Mouse (Mus musculus): Measurements from ENCODE around the gene Ablim2. TPM values are rescaled to one million over a fixed set of nuclear protein-coding genes. Genes with fewer than 3 reads are reported as not detected.

Ablim2 gene
- total RNA-seq, 2 experiments from 2014 or later = not detected

GRCm38 (mm10) chr5:35898994-35899393, 141.3 kb downstream of the Ablim2 start:
- no peak for ATAC-seq (replicated peaks; ENCODE audit: low FRiP score, poor library complexity, severe bottlenecking)

- ATAC-seq (replicated peaks; ENCODE audit: low FRiP score, poor library complexity, severe bottlenecking) = no peak
Measured at GRCm38 (mm10) chr5:35900401-35901225, 142.9 kb downstream of the Ablim2 start.

DNA sequence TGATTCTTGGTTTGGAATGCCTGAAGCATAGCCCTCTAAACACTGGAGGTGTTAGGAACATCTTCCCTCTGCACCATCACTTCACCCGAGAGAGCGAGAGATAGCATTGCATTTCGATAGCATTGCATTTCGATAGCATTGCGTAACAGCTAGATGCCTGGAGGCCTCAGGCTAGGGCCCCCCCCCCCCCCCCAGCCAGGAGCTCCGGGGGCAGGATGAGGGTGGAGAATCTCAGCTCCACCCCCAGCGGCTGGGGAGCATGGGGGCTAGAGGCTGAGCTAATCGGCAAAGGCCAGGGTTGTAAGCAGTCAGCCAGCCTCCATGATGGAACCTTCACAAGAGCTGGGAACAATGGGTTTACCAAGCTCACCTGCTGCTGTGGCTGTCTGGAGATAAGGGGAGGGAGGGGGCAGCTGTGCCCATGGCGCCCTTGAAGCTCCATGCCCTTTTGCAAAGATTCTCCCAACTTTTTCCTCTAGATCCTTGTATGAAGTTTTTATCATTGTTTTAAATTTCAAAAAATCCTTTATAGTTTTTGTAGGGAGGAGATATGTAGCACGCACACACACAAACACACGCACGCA, 143.6 kb downstream of the Ablim2 start:
- no peak for ATAC-seq (replicated peaks; ENCODE audit: low FRiP score, poor library complexity, severe bottlenecking)

DNA sequence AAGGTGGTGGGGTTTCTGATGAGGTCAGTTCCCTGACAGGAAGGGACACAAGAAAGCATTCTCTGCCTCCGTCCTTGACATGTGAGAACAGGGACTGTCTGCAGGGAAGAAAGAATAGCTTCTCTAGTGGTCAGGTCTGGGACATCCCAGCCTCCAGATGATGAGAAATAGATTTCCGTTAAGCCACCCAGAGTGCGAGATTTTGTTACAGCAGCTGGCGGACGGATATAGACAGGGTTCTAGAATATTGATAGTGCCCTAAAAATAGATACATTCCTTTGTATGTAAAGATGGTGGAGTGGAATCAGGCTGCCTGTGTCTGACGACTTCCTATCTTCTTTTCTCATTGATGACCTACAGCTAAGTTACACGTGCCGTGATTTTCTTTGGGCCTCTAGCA, 145.8 kb downstream of the Ablim2 start:
- ATAC-seq (replicated peaks; ENCODE audit: low FRiP score, poor library complexity, severe bottlenecking) = no peak

DNA sequence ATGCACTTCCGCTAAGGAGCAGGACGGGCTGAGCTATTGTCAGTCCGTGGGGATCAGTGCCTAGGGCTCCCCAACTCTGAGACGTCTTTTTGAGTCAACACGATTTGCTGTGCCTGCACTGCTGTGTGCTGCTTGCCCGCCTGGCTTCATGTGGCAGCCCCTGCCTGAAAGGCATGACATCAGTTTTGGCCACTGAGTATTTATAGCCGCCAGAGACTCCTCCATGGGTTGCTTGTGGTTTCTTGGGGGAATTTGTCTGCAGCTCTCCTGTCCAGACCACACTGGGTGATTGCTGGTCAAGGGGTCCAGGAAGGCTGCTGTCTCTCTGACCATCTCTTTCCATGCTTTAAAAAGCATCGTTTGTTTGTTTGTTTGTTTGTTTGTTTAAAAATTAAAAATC, 147.6 kb downstream of the Ablim2 start:
- ATAC-seq (replicated peaks; ENCODE audit: low FRiP score, poor library complexity, severe bottlenecking) = no peak

DNA sequence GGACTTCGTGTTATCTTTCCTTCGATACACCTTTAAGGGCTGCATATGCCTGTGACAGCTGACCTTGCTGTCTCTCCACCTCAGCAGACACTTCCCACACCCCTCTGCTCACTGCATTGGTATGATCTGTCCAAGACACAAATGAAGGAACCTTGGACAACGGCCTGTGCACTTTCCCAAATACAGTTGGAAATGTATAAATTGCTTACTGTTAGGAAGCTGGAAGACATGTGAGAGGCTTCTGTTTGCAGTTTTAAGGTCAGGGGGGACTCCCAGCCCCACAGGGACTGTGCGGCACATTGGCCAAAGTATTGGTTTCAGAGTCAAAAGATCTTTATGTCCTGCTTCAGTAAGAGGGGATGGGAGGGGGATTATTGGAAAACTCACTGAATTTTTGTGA, 149.4 kb downstream of the Ablim2 start:
- no peak for ATAC-seq (replicated peaks; ENCODE audit: low FRiP score, poor library complexity, severe bottlenecking)

DNA sequence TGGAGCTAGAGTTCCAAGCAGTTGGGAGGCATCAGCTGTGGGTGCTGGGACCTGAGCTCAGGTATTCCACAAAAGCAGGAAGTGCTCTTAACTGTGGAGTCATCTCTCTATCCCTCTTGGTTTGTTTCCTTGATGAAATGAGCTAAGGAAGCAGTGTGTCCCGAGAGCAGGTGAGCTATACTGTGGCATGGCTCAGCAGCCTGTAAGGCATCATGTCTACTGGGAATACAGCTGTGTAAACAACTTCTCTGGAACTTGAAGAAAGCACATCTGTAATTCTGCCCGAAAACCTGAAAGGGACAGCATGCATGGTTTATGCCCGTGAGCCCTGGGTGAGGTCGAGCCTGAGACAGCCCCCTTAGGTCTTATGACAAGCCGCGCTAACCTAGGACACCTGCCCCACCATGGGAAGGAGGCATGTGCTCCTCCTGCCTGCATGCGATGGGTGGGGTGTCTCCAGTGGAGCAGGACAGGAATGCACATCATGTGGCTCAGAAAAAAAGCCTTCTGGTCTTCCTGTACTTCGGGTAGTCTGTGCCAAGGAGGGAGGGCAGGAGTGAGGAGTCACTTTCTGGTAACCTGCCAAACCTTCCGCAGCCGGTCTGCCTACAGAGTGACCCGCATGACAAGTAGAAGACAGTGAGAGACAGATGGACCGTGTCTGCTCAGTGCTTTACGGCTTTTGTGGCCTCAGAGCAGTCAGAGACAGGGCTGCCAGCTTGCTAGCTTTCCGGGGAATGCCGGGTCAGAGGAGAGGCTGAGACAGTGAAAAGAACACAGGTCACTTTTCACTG, 150.2 kb downstream of the Ablim2 start:
- ATAC-seq (replicated peaks; ENCODE audit: low FRiP score, poor library complexity, severe bottlenecking) = no peak

GRCm38 (mm10) chr5:35908626-35909443, 151.2 kb downstream of the Ablim2 start:
- no peak for ATAC-seq (replicated peaks; ENCODE audit: low FRiP score, poor library complexity, severe bottlenecking)

- no peak for ATAC-seq (replicated peaks; ENCODE audit: low FRiP score, poor library complexity, severe bottlenecking)
Measured at GRCm38 (mm10) chr5:35915629-35916300, 158.1 kb downstream of the Ablim2 start.

DNA sequence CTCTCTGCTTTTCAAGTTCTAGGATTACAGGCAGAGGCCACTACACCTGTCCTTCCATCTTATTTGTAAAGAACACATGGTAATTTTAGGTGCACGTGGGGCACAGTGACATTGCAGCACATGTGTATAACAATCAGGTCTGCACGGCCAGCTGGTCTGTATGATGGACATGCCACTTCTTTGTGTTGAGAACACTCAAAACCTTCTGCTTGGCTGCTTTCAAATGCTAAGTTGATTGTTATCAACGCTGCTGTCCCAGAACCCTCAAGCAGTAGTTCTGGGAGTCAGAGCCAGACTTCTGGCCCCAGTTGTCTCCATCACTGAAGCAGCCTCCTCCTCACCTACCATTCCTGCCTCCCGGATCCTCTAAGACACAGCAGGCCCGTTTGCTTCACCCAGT, 159.0 kb downstream of the Ablim2 start:
- no peak for ATAC-seq (replicated peaks; ENCODE audit: low FRiP score, poor library complexity, severe bottlenecking)

DNA sequence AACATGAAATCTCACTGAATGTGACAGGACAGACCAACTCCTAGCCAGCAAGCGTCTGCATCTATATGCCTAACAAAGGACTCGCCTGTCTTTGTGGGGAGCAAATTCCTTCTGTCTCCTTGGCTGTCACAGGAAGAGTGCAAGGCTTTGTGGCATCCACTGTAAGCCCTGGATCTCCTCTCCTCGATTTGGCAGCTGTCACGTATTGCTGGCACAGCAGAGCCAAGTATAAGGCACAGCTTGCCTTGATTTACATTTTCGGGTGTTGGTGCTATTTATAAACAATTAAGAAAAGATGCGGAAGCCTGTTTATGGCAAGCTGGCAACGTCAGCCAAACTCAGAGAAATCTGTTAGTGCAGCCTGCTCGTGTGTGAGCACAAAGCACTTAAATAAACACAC, 160.7 kb downstream of the Ablim2 start:
- ATAC-seq (replicated peaks; ENCODE audit: low FRiP score, poor library complexity, severe bottlenecking) = no peak

- ATAC-seq (replicated peaks; ENCODE audit: low FRiP score, poor library complexity, severe bottlenecking) = no peak
Measured at GRCm38 (mm10) chr5:35920076-35920475, 162.4 kb downstream of the Ablim2 start.

DNA sequence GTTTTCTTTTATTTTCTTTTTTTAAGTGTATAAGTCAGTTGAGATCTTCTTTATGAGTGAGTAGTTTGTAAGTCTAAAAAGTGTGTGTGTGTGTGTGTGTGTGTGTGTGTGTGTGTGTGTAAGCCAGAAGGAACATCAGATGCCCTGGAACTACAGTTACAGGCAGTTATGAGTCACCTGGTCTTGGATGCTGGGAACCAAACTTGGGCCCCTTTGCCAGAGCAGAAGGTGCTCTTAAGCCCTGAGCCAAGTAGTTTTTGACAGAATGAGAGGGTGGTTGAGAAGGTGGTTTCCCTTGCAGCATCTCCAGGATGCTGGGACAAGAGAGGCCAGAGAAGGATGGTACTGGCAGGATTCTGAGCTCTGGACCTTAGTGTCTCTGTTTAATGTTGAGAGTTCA, 162.9 kb downstream of the Ablim2 start:
- no peak for ATAC-seq (replicated peaks; ENCODE audit: low FRiP score, poor library complexity, severe bottlenecking)

- ATAC-seq (replicated peaks; ENCODE audit: low FRiP score, poor library complexity, severe bottlenecking) = no peak
Measured at GRCm38 (mm10) chr5:35921141-35921540, 163.5 kb downstream of the Ablim2 start.

DNA sequence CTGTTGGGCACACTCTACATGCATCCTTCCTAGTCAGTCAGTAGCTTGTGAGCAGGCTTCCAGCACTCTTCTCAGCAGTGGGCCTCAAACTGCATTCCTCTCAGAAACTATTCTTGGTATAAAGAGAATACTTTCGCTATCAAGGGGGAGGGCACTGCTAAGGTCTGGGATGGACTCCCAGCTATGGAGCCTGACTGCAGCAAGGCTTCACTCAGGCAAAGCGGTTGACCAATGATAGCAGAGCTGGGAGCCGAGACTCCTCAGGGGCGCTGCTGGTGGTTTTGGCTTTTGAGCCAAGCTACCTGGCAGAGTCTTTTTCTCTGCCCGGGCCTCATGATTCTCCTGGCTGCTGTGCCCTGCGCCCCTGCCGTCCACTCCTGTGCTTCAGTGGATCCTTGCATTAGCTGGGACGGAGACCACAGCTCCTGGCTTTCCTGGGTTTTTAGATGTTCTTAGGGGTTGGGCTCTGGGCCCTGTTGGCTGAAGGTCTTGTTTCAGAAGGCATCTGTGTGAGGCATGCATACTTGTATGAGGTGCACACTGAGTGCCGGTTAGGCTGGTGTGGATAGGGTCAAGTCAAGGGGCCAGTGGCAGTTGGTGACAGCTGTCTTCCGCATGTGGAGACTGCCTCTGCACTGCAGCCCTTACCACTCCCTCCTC, 164.0 kb downstream of the Ablim2 start:
- ATAC-seq (replicated peaks; ENCODE audit: low FRiP score, poor library complexity, severe bottlenecking) = no peak

DNA sequence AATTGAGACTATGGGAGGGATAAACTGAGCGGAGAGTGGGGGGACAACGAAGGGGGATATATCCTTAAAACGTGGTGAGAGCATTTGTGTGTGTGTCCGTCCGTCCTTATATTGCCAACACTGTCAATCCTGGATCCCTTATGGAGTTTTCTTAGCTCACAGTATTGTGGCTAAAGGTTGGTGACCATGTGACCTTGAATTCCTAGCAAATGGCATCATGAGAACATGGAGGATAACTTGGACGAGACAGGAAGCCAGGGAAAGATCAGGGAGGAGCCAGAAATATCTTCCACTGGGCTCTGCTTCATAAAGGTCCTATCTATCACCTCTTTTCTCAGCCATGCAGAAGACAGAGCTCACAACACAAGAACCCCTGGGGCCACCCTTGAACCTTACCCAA, 165.8 kb downstream of the Ablim2 start:
- ATAC-seq (replicated peaks; ENCODE audit: low FRiP score, poor library complexity, severe bottlenecking) = no peak

DNA sequence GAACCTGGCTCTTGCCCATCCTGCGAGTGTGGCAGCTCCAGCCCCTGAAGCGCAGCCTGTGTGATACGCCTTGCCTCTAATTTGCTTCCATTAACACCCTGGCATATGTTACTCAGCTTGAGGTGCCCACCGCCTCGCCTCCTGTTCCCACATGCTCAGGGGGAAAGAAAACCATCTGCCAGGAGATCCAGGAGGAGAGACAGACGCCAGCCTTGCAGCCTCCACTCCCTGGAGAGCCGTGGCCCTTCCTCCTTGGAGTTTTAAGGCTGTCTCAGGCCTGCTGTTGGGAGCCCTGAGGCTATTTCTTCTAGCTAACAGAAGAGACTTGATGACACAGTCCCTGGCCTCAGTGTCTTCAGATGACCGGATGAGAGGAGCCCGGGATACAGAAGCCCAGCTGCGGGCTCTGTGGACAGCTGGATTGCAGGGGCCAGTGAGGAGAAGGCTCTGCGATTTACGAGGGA, 167.5 kb downstream of the Ablim2 start:
- no peak for ATAC-seq (replicated peaks; ENCODE audit: low FRiP score, poor library complexity, severe bottlenecking)

DNA sequence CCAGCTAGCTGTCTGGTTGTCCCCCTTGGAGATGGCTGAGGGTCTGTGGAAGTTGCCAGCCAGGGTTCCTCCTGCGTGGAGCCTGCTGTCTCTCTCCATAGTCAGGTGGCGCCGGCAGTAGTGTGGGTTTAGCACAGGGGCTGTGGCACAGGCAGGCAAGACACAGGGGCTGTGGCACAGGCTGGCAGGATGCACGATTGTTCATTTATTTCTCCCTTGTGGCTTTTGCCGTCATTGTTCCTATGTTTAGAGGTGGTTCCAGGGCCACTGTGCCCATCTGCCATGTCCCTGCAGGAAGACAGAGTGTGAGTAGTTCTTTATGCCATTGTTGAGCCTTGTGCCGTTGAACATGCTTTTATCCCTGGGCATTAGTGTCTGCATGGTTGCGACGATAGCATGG, 168.8 kb downstream of the Ablim2 start:
- ATAC-seq (replicated peaks; ENCODE audit: low FRiP score, poor library complexity, severe bottlenecking) = no peak

DNA sequence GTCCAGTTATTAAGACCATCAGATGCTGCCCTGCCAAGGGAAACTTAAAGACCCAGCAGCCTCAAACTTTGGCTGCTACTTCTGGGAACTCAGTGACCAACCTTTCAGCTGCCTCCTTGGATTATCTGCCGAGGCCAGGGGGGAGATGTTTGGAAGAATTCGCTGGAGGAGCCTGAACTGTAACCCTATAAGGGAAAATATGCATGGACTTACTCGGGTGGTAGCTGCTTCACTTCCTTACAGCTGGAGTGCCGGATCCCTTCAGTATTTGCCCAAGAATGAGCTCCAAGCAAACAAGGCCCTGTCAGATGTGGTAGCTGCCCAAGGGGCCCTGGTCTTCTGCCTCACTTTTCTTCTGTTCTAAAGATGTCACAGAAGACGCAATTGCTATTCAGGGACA, 173.6 kb downstream of the Ablim2 start:
- no peak for ATAC-seq (replicated peaks; ENCODE audit: low FRiP score, poor library complexity, severe bottlenecking)

All from erythroblast, adult 5-6 weeks (primary cell).